Mouse (Mus musculus) gastrocnemius, postnatal 10 days (tissue): ENCODE data around the gene Hist1h3f. TPM values are rescaled to one million over a fixed set of nuclear protein-coding genes. Genes with fewer than 3 reads are reported as not detected.
A peak's percentile ranks its signal among the peaks of the same experiment; 100 is the strongest.
"Not testable (repeated sequence)": the region's sequence is repeated elsewhere in the genome, so short reads cannot be mapped to it uniquely, and the experiment has no call there.

ENCODE experiments used
- DNase-seq: peaks from one replicate; pipeline ENCODE4 v3.0.0; 2021; ENCODE audit warnings: mixed read lengths
- total RNA-seq, 2 experiments: library from RNA; stranded (reverse); gene quantifications; 2 replicates each; pipeline ENCODE4 v1.2.3; 2021

Hist1h3f gene
- total RNA-seq, 2 experiments from 2014 or later: 53.8 to 66.7 TPM

DNA sequence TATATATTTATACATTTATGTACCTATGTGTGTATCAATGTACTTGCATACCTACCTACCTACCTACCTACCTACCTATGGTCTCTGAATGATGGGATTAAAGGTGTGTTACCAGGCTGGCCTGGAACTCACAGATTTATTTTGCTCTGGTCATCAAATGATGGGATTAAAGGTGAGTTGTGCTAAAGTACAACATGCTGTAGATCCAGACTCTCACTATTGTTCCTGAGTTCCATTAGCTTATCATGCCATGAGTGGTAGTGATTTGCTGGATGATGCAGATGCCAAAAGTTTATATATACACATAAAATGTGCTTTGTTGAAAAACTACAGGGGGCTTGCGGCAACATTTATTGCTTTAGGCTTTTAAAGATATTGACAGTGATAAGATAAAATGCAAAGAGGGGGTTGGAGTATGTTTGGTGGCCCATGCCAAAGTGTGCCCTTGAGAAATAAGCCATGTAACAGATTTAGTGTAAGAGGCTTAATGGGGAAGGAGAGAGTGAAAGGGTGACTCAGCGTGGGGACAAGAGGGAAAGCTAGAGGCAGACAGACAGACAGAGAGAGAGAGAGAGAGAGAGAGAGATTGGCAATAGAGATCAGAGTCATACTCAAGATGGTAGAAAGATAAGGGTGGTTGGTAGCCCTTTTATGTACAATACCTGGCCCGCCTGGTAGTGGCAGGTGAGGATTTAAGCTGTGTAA, 6.7 kb upstream of the Hist1h3f start:
- DNase-seq: no peak

DNA sequence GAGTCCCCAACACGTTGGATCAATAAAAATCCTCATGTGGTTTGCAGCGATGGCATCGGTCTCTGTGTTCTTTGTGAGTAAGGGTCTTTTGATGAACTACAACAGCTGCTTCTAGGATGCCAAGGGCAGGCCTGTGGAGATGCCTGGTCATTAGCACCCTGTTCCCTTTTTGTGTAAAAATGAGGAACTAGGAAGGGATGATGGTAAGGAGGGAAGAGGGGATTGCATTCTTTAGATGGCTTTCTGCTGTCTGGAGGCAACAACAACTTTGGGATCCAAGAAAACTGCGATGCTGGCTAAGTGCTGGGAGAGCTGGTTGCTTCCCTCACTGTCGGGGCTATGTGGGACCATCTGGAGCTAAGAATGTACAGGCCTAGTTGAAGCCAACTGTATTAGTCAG, 5.6 kb upstream of the Hist1h3f start:
- DNase-seq: no peak

DNA sequence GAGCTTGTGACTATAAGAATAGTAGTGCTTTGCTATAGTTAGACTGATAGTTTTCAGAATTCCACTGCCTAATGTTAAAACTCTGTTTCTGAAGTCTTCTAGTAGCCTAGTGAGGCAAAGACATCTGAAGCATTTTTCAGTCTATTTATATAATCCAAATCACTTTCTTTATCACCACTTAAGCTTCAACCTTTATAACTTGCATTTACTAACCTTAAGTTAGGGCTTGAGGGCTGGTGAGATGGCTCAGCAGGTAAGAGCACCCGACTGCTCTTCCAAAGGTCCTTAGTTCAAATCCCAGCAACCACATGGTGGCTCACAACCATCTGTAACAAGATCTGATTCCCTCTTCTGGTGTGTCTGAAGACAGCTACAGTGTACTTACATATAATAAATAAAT, 4.0 kb upstream of the Hist1h3f start:
- not testable (repeated sequence) for DNase-seq

DNA sequence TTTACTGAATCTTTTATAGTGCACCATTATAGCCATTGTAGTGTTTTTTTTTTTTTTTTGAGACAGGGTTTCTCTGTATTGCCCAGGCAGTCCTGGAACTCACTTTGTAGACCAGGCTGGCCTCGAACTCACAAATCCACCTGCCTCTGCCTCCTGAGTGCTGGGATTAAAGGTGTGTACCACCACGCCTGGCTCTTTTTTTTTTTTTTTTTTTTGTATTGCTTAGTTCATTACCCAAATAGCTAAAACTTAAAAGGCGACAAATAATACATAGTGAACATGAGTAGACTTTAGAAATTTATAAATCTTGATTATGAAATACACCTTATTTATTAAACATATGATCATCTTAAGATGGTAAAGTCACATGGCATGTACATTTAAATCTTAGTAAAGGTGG, 2.4 kb upstream of the Hist1h3f start:
- no peak for DNase-seq

DNA sequence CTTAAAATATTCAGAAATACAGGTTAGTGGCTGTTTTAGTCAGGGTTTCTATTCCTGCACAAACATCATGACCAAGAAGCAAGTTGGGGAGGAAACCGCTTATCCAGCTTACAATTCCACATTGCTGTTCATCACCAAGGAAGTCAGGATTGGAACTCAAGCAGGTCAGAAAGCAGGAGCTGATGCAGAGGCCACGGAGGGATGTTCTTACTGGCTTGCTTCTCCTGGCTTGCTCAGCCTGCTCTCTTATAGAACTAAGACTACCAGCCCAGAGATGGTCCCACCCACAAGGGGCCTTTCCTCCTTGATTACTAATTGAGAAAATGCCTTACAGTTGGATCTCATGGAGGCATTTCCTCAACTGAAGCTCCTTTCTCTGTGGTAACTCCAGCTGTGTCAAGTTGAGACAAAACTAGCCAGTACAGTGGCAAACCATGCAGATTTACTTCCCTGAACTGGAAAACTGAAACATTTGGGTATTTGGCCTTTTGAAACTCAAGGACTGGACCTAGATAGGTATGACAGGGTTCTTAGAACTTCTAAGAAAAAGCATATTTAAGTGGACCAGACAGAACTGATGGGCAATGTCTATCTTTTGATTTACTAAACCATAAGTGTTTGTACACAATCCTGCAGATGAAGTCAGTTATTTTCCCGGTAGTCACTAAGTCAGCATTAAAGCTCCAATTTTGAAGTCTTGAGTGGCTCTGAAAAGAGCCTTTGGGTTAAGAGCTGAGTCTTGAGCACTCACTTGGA, 1.4 kb upstream of the Hist1h3f start:
- not testable (repeated sequence) for DNase-seq

DNA sequence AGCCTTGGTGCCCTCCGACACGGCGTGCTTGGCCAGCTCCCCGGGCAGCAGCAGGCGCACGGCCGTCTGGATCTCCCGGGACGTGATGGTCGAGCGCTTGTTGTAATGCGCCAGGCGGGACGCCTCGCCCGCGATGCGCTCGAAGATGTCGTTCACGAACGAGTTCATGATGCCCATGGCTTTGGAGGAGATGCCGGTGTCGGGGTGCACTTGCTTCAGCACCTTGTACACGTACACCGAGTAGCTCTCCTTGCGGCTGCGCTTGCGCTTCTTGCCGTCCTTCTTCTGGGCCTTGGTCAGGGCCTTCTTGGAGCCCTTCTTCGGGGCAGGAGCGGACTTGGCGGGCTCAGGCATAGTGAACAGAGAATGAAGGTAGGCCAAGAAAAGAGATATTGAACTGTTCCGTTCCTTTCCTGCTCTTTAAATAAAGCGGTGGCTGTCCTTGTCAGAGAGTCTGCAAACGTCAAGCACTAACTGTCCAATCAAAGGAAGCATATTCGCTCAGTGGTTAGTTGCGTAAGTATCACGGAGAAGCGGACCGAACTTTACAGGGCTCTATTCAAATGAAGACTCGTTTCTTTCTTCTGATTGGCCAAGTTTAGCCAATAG, 749 bp upstream of the Hist1h3f start, which contains the start of gene Hist1h2bh:
Hist1h2bh (minus strand) TSS at position 394 of the 609 bp plus-strand sequence.
- peak; percentile 23 for DNase-seq

DNA sequence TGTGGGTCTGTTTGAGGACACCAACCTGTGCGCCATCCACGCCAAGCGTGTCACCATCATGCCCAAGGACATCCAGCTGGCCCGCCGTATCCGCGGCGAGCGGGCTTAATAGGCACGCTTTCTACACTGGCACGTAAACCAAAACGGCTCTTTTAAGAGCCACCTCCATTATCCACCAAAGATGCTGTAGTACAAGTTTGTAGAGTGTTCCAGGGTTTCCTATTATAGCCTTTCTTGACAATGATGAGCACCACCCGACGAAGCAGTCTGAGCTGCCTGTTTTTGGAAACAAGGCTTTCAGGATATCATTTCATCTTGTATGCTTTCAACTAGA, 902 bp downstream of the Hist1h3f start:
- DNase-seq: not testable (repeated sequence)

DNA sequence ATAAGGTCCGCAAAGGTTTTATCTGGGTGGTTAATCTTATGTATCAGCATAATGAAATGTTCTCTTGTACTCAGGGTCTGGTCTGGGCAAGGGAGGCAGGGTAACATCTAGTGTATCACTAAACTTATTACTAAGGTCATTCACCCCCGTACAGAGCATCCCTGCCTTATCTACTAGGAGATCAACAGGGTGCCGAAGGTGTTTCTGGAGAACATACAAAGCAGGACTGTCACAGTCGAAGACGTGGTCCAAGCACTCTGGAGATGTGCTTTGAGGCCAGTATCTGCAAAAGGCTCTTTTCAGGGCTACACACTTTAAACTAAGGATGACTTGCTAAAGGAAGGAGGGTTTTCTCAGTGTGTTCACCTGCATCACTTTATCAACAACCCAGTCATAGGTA, 2.8 kb downstream of the Hist1h3f start:
- DNase-seq: no peak

DNA sequence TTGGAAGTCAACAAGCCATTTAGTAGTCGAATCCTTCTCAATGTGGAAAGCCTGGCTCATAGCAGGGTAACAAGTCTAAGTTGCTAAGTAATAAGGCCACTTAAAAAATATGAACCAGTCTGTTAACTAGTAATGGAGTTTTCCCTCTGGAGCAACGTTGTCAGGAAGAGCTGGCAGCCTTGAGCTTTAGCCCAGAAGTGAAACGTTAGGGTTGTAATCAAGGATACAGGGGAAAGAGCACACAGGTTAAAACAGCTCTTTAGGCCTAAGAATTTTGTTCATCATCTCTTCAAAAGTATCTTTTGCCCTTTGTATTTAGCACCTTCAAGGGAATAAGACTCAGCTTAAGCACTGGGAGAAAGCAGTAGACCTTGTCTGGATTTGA, 6.9 kb downstream of the Hist1h3f start:
- DNase-seq: no peak

DNA sequence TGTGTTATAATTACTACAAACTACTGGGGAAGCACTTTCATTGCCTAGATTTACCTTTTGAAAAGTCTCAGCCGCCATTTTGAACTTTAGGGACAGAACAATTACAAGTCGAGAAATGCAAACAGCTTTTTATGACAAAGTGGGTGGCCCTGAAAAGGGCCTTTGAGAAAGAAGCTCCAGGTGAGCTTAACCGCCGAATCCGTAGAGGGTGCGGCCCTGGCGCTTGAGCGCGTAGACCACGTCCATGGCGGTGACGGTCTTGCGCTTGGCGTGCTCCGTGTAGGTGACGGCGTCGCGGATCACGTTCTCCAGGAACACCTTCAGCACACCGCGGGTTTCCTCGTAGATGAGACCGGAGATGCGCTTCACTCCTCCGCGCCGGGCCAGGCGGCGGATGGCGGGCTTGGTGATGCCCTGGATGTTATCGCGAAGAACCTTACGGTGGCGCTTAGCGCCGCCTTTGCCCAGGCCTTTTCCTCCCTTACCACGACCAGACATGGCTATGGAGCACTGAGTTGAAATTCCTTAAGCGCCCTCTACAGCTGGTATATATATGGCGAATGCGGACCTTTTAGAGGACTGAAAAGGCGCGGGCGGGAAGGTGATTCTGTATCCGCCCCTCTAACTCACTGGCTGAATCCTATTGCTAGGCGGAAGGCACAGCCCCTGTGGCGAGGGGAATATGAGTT, 7.4 kb downstream of the Hist1h3f start, which contains the start of gene Hist1h4f:
Hist1h4f (minus strand) TSS at position 503 of the 689 bp plus-strand sequence.
- peak; percentile 55 for DNase-seq

DNA sequence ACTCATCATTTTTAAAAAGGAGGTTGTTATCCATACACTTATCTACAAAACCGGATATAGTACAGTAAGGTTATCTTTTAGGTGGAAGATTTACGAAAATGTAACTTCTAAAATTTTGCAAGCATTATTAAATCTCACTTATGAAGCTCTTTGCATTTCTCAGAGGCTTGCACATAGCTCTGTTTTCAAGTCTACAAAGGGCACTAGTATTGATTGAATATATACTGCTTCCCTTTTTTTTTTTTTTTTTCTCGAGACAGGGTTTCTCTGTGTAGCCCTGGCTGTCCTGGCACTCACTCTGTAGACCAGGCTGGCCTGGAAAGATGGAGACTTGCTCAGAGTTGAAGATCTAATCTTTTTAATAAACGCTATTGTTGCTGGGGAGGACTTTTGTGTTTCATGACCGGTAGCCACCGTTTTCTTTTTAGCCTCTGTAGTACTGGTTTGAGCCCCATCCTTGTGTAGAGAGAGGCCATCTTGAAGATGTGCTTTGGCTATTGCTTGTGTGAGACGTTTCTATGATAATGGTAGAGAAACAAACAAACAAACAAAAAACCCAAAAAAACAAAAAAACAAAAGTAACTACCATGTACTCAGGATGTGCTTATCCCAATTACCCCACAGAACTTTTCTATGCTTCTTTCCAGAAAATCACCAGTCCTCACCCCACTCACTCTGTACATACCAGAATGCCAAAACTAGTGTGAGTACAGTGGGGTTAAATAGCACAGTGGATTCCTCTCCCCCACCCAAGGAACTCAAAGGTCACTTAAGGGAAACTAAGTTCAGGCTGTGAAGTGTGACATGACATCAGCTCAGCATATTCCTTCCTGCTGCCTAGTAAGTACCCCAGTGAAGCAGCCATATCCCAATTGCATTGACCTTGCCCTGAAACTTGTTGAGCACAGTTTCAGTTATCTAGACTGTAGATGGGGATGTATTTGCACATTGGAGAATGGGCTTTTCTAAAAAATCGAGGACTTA, 8.4 kb downstream of the Hist1h3f start:
- DNase-seq: no peak

DNA sequence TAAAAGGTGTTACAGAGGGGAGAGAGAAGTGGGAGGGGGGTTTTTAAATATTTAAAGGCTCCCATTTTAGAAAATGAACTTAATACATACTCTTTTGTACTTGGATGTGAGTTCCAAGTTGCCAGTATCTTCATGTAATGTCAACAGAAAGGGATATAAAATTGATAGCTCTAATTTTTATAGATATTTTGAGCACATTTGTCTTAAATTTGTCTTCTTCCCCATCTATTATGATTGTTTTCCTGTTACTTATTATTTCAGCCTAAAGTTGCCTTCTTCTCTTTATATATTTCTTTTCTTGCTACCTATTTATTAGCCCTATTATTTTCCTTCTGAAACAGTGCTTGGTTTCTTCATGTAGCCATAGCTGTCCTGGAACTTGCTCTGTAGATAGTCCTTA, 9.1 kb downstream of the Hist1h3f start, which contains the start of gene Hist1h1d:
Hist1h1d (plus strand) TSS at position 301 of the 400 bp plus-strand sequence.
- DNase-seq: no peak

DNA sequence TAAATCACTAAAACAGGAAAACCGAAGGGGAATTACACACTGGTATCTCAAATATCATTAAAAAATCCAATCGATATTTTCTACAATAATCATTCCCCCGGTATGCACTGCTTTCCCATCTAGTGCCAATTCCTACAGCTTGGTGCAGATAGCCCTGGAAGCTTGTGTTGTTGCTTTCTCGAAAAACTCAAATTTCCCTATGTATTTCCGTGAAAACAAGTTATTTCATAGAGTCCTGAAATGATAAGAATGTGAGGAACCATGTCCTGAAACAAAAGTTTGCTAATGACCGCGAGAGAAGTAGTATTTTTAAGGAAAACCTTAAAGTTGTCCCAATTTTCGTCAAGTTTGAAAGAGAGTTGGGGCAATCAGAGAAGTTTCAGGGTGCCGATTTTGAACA, 10.5 kb downstream of the Hist1h3f start:
- DNase-seq: no peak

DNA sequence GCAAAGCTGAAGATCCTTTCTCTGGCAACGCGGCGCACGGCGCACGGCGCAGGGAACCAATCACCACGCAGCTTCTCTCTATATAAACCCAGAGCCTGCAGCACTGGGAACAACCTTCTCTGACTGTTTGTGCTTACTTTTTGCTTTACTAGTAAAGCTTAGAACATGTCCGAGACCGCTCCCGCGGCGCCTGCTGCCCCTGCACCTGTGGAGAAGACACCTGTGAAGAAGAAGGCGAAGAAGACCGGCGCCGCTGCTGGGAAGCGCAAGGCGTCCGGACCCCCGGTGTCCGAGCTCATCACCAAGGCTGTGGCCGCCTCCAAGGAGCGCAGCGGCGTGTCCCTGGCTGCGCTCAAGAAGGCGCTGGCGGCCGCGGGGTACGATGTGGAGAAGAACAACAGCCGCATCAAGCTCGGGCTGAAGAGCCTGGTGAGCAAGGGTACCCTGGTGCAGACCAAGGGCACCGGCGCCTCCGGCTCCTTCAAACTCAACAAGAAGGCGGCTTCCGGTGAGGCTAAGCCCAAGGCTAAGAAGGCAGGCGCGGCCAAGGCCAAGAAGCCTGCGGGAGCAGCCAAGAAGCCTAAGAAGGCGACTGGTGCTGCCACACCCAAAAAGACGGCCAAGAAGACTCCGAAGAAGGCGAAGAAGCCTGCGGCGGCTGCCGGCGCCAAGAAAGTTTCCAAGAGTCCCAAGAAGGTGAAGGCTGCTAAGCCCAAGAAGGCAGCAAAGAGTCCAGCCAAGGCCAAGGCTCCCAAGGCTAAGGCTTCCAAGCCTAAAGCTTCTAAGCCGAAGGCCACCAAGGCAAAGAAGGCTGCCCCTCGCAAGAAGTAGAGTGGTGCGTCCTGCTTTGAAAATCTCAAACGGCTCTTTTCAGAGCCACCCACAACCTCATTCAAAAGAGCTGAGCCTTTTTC, 11.3 kb downstream of the Hist1h3f start:
- DNase-seq: peak; percentile 60

DNA sequence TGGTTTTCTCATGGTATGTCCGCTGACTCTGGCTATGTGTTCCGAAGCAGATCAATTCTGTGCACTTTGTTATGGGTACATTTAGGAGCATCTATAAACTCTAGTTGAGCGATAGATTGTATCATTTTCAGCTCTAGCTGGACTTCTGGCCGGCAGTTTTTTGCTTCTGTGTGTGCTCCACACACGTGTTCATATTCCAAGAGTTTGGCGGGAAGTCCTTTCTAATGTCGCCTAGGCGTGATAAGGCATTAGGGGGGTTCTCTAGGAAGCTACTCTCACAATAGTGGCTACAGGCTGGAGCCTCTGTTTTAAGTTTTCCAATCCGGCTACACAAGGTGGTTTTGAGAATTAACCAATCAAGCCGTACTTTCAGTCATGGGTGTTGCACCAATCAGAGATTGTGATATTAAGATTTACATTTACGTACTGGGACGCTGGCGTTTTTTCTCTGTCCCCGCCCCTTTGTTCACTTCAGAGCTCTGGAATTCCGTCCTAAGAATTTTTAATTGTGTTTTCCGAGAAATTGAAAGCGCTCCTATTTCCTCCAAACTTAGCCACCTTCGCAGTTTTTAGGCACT, 12.1 kb downstream of the Hist1h3f start:
- peak; percentile 20 for DNase-seq

DNA sequence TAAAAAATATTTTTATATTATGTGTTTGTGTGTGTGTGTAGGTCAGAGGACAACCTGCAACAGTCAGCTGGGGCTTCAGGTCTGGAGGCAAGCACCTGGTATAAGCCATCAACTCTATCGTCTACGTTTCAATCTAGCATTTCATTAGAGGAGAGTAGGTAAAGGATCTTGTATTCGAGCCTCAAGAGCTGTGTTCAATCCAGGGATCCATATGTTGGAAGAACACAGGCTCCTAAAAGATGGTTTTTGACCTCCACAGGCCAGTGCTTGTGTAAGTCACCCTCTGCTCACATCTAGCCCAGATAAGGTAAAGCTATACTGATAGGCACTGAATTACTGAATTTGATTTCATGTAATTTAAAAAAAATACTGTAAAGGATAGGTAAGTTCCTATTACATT, 13.1 kb downstream of the Hist1h3f start:
- no peak for DNase-seq

DNA sequence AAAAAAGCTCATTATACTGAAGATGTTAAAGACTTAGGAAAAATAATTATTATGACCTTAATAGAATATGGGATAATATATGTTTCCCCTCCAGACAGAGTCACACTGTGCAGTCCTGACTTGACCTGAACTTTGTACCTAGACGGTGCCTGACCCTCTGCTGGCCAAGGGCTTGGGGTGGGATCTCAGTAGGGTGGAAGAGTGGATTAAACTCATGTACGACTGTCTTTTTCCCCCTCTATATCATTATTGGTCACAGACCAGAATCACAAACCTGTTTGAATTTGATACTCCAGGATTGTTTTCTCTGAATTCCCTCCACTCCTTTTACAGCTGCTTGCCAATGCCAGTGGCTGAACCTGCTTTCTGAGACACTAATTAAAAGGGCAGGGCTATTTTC, 16.8 kb downstream of the Hist1h3f start:
- DNase-seq: not testable (repeated sequence)

DNA sequence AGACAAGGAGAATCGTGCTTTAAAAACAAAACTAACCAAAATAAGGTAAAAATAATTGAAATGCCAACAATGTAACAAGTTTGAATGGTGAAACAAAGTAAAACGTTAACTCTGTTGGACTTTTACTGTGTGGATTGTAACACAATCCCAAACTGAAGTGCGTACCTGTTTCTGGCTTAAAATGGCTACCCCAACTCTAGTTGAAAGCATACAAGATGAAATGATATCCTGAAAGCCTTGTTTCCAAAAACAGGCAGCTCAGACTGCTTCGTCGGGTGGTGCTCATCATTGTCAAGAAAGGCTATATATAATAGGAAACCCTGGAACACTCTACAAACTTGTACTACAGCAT, 17.7 kb downstream of the Hist1h3f start:
- not testable (repeated sequence) for DNase-seq

DNA sequence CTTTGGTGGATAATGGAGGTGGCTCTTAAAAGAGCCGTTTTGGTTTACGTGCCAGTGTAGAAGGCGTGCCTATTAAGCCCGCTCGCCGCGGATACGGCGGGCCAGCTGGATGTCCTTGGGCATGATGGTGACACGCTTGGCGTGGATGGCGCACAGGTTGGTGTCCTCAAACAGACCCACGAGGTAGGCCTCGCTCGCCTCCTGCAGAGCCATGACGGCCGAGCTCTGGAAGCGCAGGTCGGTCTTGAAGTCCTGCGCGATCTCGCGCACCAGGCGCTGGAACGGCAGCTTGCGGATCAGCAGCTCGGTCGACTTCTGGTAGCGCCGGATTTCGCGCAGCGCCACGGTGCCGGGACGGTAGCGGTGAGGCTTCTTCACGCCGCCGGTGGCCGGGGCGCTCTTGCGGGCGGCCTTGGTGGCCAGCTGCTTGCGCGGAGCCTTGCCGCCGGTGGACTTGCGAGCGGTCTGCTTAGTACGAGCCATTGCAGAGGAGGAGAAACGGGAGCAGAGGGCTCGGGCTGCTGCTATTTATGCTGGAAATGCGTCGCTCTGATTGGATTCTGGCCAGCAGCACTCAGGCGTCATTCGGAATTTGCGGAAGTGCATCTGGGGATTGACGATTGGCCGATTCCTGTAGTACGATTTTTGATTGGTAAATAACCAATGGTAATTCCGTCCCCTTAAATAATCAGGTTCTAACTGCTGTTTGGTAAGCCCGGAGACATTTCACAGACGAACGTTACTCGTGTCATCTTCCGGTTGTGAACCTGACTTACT, 18.2 kb downstream of the Hist1h3f start, which contains the start of gene Hist1h3e:
Hist1h3e (minus strand) TSS at position 487 of the 777 bp plus-strand sequence.
- peak; percentile 90 for DNase-seq
